Mouse (Mus musculus) limb, embryonic 14.5 days (tissue): ENCODE data around the gene Psmd6. TPM values are rescaled to one million over a fixed set of nuclear protein-coding genes. Genes with fewer than 3 reads are reported as not detected.
A peak's percentile ranks its signal among the peaks of the same experiment; 100 is the strongest.

Experiments
- ATAC-seq: fragments of 200-750 bp; cut with Nextera tagmentation; 2 replicates; pipeline ENCODE4 v1.8.0; 2017; ENCODE audit warnings: low read depth, moderate number of reproducible peaks, moderate TSS enrichment; ENCODE audit not compliant: low FRiP score
- DNase-seq: peaks from one replicate; pipeline ENCODE4 v3.0.0-alpha.2; 2015; ENCODE audit warnings: low spot score
- H3K27ac ChIP-seq: fragments of 300-500 bp; sonication (generic); replicated peaks from 2 replicates; pipeline ENCODE4 v1.5.1; 2014; ENCODE audit warnings: low read depth, mild to moderate bottlenecking, low read length, moderate library complexity, mixed read lengths
- H3K27me3 ChIP-seq: fragments of 300-500 bp; sonication (generic); 2 replicates; pipeline ENCODE4 v1.6.1; 2014; ENCODE audit warnings: low read length, mixed read lengths; ENCODE audit not compliant: control insufficient read depth, insufficient read depth
- H3K36me3 ChIP-seq: fragments of 300-500 bp; sonication (generic); 2 replicates; pipeline ENCODE4 v1.6.1; 2014; ENCODE audit warnings: mild to moderate bottlenecking, low read length, moderate library complexity, mixed read lengths; ENCODE audit not compliant: control insufficient read depth, insufficient read depth
- H3K4me1 ChIP-seq: fragments of 300-500 bp; sonication (generic); 2 replicates; pipeline ENCODE4 v1.6.1; 2014; ENCODE audit warnings: antibody characterized with exemption, low read length, mixed read lengths; ENCODE audit not compliant: control insufficient read depth, insufficient read depth
- H3K4me2 ChIP-seq: fragments of 300-500 bp; sonication (generic); replicated peaks from 2 replicates; pipeline ENCODE4 v1.6.1; 2014; ENCODE audit warnings: low read depth, mild to moderate bottlenecking, low read length, moderate library complexity; ENCODE audit not compliant: severe bottlenecking
- H3K4me3 ChIP-seq: fragments of 300-500 bp; sonication (generic); replicated peaks from 2 replicates; pipeline ENCODE4 v1.5.1; 2014; ENCODE audit warnings: low read length
- H3K9ac ChIP-seq: fragments of 300-500 bp; sonication (generic); 2 replicates; pipeline ENCODE4 v1.6.1; 2014; ENCODE audit warnings: mild to moderate bottlenecking, low read depth, low read length, moderate library complexity; ENCODE audit not compliant: severe bottlenecking
- H3K9me3 ChIP-seq: fragments of 300-500 bp; sonication (generic); 2 replicates; pipeline ENCODE4 v1.6.1; 2016; ENCODE audit warnings: low read length; ENCODE audit not compliant: control insufficient read depth
- POLR2A ChIP-seq: fragments of 200-500 bp; IDR thresholded peaks from 2 replicates; pipeline ENCODE4 v1.8.0; 2012; ENCODE audit warnings: inconsistent platforms, mild to moderate bottlenecking, moderate library complexity, borderline replicate concordance; ENCODE audit not compliant: insufficient read depth, insufficient read length; ENCODE audit errors: extremely low read depth
- WGBS: fragments of 180-500 bp; shearing (Covaris S2); extraction: QIAGEN DNeasy Blood & Tissue Kit; methylation state at CpG from one replicate; pipeline ENCODE4 v1.1.7; 2014; 5-methylcytosine and 5-hydroxymethylcytosine counted together
- polyA plus RNA-seq, 2 experiments: library from polyadenylated mRNA; depleted of rRNA in 1 of 2; stranded (reverse) in 1 of 2; unstranded in 1 of 2; fragments of >200 nt; fragmentation: Nextera tagmentation in 1 of 2; extraction: Ambion mirVana in 1 of 2; gene quantifications; 2 replicates each; pipeline versions ENCODE4 v1.2.1 to v1.2.3; 2012 to 2014

The Psmd6 gene
- polyA plus RNA-seq, 2 experiments, result 103 to 232 TPM

DNA sequence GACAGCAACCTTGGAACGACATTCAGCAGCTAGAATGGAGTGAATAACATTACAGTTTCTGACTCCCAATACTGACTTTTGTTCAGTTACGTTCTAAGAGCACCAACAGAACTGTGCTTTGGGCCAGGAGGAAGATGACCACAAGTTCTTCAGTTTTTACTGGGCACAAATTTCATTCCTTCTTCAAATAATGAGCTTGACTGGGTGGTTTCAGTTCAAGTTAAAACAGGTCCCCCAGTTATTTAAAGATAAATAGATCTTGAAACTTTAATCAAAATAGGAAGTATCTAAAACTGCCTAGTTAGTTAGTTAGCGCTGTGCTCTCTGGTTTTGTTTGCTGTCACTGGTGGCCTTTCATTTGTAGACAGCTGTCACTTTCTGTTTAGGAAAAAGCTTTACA, 52.2 kb downstream of the Psmd6 start:
- Histone ChIP-seq H3K4me3 (no peak overlapping the region), H3K27ac (peak overlapping the region; percentile 33; the same call in 1 of the 2 replicates), H3K9ac (no peak overlapping the region), H3K9me3 (no peaks in the 10 kb centered on the region), H3K4me2 (no peak overlapping the region), H3K27me3 (no peaks in the 10 kb centered on the region), H3K36me3 (no peaks in the 10 kb centered on the region; the same call in 1 of the 2 replicates), H3K4me1 (peaks cover 22% of the 10 kb centered on the region)
- TF ChIP-seq POLR2A, result no peak
- no peak for ATAC-seq
- no peak for DNase-seq
- 56% methylated on average over 3 of the region's 3 CpGs for WGBS

DNA sequence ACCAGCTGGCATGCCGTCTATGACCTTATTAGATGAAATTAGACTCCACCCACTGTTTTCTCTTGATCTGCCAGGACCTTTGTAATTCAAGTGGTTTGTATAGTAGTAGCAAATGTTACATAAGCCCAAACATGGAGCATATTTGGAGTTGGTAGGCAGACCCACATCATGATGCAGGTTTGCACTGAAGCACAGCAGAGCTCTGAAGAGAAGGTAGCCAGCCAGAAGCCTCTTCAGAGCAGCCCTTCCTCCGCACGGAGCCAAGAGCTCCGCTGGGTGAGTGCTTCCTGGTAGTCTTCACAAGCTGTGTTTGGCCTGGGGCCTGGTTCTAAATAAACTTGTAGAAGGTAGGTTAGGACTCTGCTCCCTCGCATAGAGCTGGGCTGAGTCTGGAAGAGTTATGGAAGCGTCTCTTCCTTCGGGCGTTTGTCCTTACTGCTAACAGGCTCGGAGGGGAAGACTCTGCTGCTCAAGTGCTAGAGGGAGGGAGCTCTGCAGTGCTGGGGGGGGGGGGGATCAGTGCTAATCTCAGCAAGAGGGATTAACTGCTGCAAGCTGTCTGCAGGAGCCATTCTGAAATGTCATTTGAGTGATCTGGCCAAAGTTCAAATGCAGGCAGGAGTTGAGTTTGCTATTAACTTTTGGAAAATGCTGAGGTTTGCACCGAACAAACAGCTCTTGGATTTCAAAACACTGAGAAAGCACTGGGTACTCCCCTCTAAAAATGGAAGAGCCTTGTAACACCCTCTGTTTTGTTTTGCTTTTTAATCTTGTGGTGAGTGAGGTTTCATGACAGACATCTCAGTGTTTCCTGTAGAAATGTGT, 52.9 kb downstream of the Psmd6 start:
- ATAC-seq, result peak; percentile 14; the same call in 1 of the 2 replicates
- 21% methylated on average over 10 of the region's 10 CpGs for WGBS
- H3K27me3 ChIP-seq, result no peaks in the 10 kb centered on the region
- peak overlapping the region; percentile 28; the same call in 1 of the 2 replicates for H3K9ac ChIP-seq
- no peaks in the 10 kb centered on the region for H3K9me3 ChIP-seq
- H3K4me2 ChIP-seq, result peak overlapping the region; percentile 30
- no peaks in the 10 kb centered on the region for H3K36me3 ChIP-seq
- peak; percentile 21 for DNase-seq
- H3K4me1 ChIP-seq, result peaks cover 28% of the 10 kb centered on the region
- TF ChIP-seq POLR2A, result no peak
- no peak overlapping the region for H3K4me3 ChIP-seq
- peak overlapping the region; percentile 58; the same call in 1 of the 2 replicates for H3K27ac ChIP-seq

DNA sequence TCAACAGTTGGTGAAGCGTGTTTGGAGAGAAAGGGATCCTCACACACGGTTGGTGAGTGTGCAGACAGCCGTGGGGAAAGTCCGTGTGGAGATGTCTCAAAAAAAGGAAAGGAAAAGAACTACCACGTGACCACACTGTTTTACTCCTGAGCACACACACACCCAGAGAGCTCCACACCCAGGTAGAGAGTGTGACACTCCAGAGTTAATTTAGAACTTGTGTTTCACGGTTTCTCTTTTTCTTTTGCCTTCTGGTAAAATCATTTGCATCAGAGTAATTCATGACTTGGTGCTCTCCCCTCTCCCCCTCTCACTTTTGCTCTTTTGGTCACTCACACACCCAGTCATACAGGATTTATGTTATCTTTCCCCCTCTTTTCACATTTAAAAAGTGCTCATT, 54.5 kb downstream of the Psmd6 start:
- TF ChIP-seq POLR2A, result no peak
- no peak overlapping the region for H3K27ac ChIP-seq
- DNase-seq (no peak), ATAC-seq (no peak)
- no peaks in the 10 kb centered on the region for H3K9me3 ChIP-seq
- H3K9ac ChIP-seq, result no peak overlapping the region
- H3K36me3 ChIP-seq, result no peaks in the 10 kb centered on the region
- H3K4me1 ChIP-seq, result peaks cover 29% of the 10 kb centered on the region
- no peak overlapping the region for H3K4me3 ChIP-seq
- WGBS, result 77% methylated on average over 6 of the region's 6 CpGs
- H3K27me3 ChIP-seq, result no peaks in the 10 kb centered on the region
- no peak overlapping the region for H3K4me2 ChIP-seq

DNA sequence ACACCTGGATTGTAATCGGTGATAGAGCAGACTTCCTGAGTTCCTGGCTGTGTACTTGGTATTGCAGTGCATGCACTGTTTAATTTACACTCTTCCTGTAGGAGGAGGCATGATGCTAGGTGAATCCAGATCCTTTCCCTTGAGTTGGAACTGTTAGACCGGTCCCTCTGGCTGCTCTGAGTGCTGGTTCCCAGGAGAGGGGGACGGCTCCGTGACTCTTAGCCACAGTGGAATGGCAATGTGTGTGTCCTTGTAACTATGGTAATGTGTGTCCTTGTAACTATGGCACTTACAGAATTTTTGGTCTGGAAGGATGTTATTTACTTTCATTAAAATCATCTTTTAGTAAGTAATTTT, 55.7 kb downstream of the Psmd6 start:
- WGBS, result 22% methylated on average over 4 of the region's 4 CpGs
- Histone ChIP-seq H3K36me3 (no peaks in the 10 kb centered on the region), H3K4me2 (no peak overlapping the region), H3K27me3 (no peaks in the 10 kb centered on the region), H3K27ac (0 out of 2 replicates have a peak overlapping the region, but pooled peaks have one; percentile 39), H3K9ac (no peak overlapping the region), H3K9me3 (no peaks in the 10 kb centered on the region), H3K4me3 (no peak overlapping the region), H3K4me1 (peaks cover 29% of the 10 kb centered on the region)
- no peak for TF ChIP-seq POLR2A
- no peak for ATAC-seq
- DNase-seq, result no peak

DNA sequence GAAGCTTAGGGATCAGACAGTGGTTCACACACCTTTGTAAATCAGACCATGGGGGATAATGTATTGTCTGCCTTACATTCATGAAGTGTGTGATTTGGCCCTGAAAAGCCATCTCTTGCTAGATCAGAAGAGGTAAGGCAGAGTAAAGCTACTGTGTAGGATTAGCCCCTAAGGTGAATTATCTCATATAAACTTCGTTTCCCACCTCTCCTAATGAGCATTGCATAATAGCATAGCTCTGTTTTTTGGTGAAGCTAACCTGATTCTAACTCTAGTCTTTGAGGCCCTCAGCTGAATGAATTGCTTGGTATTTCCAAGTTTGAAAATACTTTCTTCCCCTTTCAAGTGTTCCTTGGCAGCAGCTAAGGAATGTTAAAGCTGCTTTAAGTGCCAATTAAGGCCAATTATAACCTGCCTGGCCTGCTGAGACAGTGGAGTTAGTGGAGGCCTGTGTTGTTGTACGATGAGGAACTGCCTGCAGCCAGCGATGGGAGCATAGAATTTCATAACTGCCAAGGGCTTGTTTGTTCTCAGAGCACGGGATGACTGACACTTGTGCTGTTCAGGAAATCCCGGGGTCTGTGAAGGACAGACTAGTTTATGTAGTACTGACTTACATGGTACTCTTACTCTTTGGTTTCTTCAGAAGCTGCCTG, 56.2 kb downstream of the Psmd6 start:
- DNase-seq, result peak; percentile 48
- no peaks in the 10 kb centered on the region for H3K27me3 ChIP-seq
- peaks cover 29% of the 10 kb centered on the region for H3K4me1 ChIP-seq
- ATAC-seq, result no peak
- no peaks in the 10 kb centered on the region for H3K36me3 ChIP-seq
- 12% methylated on average over 5 of the region's 5 CpGs for WGBS
- H3K27ac ChIP-seq, result 0 out of 2 replicates have a peak overlapping the region, but pooled peaks have one; percentile 39
- no peaks in the 10 kb centered on the region for H3K9me3 ChIP-seq
- no peak overlapping the region for H3K4me3 ChIP-seq
- H3K4me2 ChIP-seq, result no peak overlapping the region
- TF ChIP-seq POLR2A, result no peak
- no peak overlapping the region for H3K9ac ChIP-seq
